Mouse (Mus musculus) frontal cortex, postnatal 36 days (tissue): Measurements from ENCODE around the gene Dbh.

Source experiments
- DNase-seq, 2 experiments: peaks; one replicate each; pipeline ENCODE4 v3.0.0; 2022; ENCODE audit warnings: low spot score in 2 of 2

Gene Dbh

DNA sequence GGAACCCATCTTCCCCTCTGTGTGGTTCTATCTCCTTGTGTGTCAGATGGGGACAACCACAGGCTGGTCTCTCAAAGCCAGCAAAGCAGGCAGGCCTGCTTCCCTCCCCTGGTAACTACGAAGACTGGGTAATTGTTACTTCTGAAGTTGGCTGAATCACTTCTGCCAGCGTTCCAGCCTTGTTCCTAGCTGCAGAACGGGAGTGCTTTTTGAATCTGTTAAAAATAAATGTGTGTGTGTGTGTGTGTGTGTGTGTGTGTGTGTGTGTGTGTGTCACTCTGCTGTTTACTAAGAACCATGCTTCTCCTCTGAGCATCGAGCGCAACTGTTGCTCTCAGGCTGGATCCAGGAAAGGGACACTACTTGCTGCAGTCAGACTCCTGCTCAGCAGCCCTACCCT, 1.2 kb upstream of the Dbh start:
- DNase-seq, result peak in 1 of 2 experiments; percentile 68

DNA sequence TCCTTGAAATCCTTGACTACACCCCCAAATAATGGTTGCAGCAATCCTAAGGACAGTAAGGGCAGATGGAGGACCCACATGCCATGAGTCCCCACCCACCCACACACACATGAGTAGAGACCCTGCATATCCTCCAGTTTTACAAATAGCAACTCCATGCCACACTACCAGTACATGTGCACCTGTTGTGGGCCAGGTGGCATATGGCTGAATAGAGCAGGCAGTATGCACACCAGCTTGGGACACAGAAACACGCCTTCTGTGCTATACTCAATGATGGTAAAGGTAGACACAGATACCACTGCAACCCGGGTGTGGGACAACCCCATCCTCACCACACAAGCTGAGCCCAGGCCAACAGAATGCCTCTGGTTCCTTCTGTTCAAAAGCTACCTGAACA, 1.0 kb downstream of the Dbh start:
- no peak for DNase-seq

DNA sequence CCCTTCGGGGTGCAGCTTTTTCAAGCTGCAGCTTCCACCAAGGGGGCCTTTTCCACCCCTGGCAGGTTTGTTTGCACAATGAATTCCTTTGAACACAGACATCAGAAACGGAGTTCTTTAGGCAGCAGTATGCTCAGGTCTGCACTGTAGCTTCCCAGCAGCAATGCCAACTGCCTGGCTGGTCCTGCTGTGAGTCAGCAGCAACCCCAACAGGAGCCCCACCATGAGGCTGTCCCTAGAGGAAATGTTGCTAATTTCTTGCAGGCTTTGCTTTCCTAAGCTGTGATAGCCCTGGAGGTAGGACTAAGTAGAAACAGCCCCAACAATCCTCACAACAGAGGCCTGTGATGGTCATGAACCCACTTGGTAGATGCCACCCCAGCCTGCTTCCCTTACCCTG, 2.0 kb downstream of the Dbh start:
- DNase-seq, result peak in 1 of 2 experiments; percentile 36

DNA sequence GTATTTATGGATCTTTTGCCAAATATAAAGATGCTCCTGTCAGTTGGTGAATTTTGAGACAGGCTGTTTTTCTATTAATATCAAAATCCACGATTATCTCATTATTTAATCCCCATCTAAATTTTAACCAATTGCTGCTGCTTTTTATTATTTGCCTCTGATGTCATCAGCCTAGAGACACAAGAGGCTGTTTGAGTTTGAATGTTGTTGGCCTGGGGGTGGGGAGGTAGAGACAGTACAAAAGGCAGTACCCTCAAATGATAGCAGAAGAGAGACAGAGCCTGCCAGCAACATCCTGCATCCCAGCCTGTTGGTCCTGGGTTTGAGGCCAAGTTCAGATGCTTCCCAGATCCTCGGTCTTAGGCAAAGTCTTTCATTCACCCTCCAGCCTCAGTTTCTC, 9.2 kb downstream of the Dbh start:
- no peak for DNase-seq

DNA sequence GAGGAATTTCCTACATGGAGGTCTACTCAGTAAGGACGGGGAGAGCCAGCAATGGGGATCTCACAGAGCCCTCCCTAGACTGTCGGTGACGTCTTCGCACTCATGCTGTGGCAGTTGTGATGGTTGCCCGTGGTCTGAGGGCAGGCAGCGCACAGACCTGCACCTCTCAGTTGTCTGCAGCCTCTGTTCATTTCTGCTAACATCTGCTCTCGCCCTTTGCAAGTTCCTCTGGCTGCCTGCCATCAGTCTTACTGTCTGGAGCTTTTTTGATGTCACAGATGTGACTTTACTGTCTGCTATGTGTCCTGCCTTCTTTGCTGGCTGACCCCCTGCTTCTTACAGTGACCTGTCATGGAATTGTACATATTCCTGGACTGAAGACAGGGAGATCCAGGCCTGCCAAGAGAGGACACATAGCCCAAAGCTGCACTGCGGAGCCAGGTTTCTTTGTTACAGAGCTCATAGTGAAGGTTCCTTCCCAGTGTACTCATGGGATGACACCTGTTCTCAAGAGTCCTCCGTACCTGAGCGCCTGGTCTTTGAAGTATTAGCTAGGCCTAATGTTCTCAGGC, 10.7 kb downstream of the Dbh start:
- DNase-seq, result no peak

DNA sequence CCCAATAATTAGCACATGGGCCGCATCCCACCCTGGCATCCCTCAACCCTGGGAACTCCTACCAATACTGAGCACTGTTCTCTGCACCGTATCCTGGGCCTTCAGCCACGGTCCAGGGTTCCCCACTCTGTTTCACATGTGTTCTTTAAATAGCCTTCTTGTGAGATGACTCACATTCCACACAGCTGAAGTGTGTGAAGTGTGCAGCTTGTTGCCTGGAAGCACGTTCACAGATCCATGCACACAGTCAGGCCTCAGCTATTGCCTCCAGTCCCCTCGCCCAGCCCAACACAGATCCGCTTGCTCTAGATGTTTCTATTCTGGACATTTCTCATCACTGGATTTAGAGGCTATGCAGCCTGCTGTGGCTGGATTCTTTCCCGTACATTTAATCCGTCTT, 14.1 kb downstream of the Dbh start:
- DNase-seq, result peak in 1 of 2 experiments; percentile 67

DNA sequence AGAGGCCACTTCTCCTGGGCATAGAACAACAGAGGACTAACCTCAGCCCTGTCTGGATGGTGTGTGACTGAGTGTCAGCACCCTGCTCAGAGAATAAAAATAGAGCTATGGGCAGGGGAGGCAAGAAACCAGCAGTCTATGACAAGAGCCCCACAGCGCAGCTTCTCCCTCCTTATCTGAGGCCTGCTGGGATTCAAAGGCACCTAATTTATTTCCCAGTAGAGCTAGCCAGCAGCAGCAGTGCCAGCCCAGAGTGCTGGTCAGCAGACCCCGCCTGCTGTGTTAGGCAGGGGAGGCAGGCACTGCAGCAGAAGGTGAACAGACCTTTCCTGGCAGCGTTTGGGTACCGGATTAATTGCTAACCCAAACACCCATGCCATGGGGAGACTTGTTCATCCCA, 16.9 kb downstream of the Dbh start:
- no peak for DNase-seq

DNA sequence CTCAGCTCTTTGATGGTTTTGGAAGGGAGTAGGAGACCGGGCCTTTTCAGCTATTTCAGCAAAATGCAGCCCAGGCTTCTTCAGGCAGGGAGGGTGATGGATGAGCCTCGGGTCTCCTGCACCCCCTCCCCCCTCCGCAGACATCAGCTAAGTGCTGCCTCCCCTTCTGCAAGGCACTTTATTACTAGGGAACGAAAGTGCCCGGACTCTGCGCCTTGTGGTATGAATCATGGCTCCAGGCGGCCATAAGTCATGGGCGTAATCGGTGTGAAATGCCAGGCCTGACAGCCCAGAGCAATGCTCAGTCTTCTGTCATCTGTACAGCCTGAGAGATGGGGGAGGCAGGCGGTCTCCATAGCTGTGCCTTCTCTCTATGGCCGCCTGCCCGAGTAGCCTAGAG, 18.7 kb downstream of the Dbh start:
- DNase-seq, result no peak

DNA sequence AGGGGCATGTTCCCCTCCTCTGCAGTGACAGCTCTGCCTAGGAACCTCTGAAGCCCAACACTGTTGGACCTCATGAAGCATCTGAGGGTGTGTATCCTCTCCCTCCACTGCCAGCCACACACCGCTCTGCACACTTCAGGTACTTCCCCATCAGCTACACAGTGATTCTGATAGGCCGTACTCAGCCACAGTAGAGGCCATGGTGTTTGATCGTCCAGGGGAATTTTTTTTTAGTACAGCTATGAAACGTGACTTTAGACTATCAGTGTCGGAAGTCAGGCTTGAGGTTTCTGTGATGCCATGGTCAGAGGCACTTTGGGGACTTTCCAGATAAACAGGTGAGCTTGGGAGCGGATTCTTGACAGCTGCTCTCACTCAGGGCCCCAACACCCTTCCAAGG, 22.5 kb downstream of the Dbh start:
- no peak for DNase-seq

DNA sequence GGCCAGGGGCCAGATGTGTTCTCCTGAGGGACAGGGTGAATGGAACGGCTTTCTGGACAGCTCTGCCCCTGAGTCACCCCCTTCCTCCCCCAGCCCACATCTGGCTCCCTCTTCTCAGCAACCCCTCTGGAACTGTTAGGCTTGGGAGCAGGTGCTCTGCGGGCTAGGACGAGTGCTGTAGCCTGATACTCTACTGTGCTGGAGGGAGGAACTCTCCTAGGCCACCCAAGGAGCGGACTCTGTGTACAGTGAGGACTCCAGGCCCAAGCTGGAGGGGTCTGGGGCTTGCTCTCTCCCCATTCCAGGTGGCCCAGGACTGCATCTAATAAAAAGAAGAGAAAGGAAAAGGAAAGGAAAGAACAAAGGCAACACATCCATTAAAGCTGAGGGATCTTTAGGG, 25.0 kb downstream of the Dbh start:
- DNase-seq, result no peak

DNA sequence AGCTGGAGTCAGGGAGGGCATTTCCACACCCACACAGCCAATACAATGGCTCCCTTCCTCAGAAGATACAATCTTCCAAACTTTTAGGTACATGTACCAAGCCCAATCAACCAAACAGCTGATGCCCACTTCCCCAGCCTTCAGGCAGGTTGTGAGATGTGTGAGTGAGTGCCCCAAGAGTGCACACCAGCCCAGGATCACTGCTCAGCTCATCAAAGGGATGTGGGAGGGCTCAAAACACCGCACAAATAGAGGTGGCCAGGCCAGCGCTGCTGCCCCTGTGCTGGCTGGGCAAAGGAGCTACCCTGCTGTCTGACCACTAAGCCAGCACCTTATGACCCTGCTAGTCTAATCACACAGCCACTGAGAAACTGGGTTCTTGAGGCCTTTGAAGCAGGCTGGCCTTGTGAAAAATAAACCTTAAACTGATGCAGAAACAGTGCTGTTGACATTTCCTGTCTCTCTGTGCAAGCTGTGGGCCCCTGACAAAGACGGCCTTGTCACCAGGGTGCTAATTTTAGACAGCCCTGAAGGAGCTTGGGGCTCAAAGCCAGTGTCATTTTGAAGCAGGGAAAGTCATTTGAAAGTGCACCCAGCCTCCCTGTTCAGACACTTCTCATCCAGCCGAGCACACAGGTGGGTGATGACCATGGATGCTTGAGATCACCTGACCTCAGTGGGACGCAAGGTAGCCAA, 33.7 kb downstream of the Dbh start:
- no peak for DNase-seq

DNA sequence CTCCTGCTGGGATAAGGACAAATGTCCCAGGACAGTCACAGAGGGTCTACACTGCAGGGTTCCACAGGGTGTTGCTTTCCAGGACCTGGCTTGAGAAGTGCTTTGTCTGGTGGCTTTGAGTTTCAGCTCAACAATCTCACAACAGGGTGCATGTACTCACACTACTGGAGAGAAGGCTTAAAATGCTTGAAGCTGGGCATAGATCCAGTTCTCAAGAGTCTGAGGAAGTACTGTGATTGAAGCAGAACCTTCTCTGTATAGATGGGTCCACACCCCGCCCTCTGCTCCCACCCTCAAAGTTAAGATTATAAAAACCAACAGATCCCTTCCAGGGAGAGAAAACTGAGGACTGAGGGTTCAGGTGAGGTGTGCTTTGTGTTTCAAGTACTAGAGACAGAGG, 35.6 kb downstream of the Dbh start:
- no peak for DNase-seq

DNA sequence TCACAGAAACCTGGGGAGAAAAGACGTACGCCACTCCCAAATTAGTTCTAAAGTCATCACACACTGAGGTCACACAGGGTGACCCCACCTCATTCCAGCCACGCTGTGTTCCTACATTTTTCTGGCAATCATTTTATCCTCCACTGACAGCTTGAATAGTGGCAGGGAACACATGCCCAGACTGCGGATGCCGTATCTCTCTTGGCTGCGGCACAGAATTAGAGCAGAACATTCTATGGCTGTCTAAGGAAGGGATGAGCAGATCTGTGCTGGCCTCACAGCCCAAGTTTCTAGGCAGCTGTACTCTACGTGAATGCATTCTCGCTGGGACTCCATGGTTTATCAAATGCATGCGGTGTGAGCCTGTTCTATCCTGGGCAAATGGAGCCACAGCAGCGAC, 40.6 kb downstream of the Dbh start:
- peak in 1 of 2 experiments; percentile 40 for DNase-seq

DNA sequence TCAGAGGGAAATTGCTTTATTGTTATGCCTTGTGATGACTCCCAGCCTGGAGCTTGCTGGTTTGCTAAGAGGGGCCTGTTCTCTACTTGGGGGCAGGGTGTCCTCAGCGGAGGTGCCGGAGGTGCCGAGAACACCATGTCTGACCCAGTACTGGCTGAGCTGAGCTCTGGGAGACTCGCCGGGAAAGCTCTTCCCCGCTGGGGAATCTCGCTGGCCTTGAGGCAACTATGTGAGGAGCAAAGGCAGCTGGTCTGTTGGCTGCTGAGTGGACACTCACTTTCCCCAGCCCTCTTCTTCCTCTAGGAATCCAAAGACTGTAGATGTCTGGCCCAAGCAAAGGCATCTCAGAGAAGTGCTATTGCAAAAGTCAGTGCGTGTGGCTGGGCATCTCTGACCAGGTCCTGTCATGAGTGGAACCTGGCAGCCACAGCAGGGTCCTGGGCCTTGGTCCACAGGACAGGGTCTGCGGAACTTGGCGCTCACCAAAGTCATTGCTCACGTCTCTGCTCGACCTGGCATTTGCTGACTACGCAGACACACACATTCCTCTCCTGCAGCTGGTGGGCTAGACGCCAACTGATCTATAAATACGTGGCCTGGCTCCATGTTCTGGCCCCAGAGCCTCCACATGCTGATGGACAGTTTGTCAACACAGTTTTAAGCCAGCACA, 41.2 kb downstream of the Dbh start:
- DNase-seq, result no peak

DNA sequence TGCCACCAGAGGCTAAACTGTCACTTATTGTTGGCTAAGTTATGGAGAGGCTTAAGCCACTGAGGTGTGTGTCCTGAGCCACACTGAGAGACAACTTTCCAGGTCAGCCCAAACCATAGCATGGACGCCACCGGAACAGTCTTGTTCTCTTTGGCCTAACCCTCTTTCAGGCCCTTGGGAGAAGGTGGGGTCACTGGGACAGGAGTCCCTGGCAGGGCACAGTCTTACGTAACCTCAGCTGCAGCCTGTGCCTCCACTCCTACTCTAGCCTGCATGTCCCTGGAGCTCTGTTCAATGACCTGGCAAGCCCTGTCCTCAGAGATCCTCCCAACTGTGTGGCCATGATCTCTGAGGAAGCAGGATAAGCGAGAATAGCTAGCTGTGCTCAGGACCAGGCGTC, 42.1 kb downstream of the Dbh start:
- DNase-seq, result no peak

DNA sequence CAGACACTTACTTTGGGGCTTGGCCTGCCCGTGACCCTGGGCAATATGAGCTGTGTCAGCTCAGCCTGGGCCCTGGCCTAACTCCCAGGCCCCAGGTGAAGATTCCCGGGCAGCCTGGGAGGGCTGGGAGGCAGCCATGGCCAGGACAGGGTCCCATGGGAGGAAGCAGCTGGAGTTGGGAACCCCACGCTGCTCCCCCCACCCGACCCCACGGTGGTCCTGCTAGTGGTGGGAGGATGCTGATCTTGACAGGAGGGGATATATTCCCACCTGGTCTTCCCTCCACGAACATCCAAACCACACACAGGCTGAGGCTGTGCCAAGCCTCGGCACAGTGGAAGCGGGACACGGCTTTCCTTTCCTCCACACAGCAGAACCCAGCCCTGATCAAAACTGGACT, 44.3 kb downstream of the Dbh start:
- DNase-seq, result no peak

DNA sequence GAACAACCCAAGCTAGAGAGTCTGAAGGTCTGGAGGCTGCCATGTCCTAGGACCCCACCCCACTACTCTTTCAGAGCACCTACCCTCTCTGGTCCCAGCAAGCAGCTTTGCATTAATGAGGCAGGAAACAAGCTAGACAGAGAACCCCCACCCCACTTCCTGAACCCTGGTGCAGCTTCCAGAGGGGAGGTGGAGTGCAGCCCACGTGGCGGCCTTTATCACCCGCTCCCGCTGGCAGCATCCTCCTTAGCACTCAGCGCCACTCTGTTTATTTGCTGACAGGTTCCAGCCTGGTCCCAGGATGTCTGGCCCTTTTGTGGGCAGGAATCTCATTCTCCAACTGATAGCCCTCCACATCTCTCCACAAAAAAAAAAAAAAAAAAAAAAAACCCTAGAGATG, 44.8 kb downstream of the Dbh start:
- DNase-seq, result no peak

DNA sequence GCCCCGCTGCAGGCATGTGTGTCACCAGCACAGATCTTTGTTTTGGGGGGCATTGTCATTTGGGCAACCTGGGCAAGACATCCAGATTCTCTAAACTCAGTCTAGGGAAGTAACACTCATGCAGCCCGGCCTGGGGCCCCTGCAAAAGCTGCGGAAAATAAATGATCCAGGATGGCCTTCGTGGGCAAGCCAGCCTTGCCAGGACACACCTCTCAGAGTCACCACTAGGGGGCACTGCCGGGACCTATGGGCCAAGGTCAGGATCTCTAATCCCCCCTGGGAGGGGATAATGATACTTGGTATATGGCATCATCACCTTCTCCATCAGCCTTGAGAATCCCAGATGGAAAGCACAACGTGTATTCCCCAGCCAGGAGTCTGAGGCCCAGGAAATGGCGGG, 45.2 kb downstream of the Dbh start:
- no peak for DNase-seq

DNA sequence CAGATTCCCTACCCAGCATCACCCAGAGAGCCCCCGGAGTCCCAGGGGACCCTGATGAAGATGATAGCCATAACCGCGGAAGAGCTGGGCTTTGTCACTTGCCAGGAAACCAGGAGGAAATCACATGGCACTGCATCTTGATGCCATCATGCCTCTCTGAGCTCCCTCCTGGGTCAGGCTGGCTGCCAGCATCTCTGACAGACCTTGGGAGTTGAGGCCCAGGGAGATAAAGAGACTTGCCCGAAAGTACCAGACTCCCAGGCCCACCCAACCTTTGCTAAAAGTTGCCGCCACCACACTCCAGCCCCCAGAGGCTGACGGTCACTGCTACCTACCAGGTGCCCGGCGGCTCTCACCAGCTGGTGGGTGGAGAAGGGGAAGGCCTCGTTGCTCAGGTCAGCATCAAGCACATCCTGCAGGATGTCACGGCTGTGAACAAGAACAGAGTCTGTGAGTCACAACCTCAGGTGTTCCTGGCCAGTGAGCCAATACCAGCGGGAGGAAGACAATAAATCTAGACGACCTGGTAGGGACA, 45.7 kb downstream of the Dbh start:
- no peak for DNase-seq

DNA sequence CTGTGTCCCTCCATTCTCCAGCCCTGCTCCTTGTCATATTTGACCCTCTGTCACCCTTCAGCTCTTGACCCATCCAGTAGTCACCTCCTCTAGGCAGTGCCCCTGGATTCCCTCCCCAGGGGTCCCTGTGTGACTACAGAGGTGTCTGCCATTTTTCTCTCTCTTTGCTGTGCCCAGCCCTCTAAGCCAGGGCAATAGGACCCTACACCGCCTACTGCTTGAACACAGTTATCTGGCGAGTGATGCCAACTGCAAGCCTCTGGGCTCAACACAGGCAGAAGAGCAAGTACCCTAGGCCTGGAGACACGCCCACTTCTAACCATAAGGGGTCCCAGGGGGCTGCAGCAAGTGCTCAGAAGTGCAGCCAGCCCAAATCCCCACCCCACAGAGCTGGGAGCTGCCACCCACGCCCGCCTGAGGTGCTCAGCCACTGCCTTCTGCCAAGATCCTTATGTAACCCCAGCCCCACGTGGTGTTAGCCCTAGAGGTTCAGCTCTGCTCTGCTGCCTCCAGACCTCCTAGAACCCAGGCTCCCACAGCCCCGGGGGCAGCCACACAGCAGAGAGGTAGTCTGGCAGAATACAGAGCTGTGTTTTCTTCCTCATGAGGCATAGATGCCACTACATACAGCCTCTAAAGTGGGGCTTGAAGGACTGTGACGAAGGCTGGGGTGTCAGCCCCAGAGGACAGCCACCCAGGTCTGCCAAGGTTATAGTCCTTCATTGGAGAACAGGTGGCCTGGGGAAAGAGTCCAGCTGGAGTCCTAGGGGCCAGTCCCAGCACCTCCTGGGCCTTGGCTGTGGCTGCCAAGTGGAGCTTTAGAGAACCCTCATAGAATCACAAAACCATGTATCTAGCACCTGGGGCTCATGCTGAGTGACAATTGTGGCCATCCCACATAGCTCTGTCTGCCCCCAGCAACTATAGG, 47.2 kb downstream of the Dbh start:
- DNase-seq, result peak; percentile 73 to 75

DNA sequence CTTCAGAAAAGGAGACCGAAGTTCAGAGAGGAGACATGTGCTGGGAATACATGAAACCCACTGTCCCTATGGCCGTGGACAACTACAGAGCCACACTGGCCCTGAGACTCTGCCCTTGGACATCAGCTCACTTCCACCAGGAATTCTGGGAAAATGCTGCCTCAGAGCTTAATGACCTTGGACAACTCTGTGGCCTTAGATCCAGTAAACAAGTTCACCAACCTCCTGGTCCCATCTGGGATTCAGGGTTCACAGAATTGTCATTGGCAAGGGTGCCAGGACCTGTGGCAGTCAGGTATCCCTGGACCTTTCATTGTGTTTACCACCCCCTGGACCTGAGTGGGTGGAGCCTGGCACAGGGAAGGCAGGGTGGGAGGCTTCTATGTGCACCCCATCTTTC, 50.5 kb downstream of the Dbh start:
- no peak for DNase-seq

DNA sequence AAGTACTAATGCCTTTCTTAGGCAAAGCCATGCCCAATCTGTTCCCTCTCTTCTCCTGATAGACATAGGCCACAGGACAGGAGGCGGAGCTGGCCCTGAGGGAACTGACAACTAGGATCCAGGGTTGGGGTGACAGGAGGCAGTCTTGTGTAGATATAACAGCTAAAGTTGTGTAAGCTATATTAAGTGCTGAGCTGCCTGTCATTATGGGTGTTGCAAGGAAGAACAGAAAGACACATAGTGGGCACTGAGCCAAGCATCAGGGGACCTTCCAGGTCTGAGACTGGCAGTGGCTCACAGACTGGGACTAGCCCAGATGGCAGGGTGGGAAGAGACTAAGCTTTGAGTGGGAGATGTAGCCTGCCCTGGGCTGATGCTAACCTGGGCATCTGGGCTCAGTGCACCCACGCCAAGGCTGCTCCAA, 53.1 kb downstream of the Dbh start:
- peak in 1 of 2 experiments; percentile 40 for DNase-seq
